Mouse (Mus musculus) cerebellum, adult (tissue): ENCODE measurements at regions not wholly inside any gene's neighbourhood (a gene's known extent, or its start where the extent isn't known, plus 50 kb on each side); places are given as distances from the start of the nearest gene placed in this dataset.

Experiments used
- ATAC-seq: cut with Nextera tagmentation; 2 replicates; pipeline ENCODE4 v1.9.2; 2017; ENCODE audit warnings: mild to moderate bottlenecking, moderate library complexity, mixed read lengths; ENCODE audit not compliant: insufficient number of reproducible peaks, low FRiP score, low TSS enrichment

GRCm38 (mm10) chr2:8338271-8338670 is 828.9 kb upstream of the Celf2 start:
- no peak for ATAC-seq

DNA sequence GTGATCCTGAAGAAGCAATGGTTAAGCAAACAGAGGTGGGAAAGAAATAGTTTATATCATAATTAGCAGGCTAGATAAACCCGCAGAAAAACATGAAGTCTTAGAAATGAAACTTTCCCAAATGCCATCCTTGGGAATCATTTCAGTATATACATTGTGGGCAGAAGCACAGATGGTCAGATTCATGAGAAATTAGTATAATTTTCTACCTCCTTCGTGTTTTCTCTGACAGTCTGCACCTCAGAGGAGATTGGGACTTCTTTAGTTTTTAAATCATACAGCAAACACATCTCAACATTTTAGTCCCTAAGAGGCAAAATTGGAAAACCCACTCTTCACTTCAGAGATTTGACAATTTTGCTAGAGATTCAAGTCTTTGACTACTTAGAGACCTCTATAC is 786.6 kb upstream of the Celf2 start:
- no peak for ATAC-seq

GRCm38 (mm10) chr2:8291357-8291756 is 782.0 kb upstream of the Celf2 start:
- no peak for ATAC-seq

DNA sequence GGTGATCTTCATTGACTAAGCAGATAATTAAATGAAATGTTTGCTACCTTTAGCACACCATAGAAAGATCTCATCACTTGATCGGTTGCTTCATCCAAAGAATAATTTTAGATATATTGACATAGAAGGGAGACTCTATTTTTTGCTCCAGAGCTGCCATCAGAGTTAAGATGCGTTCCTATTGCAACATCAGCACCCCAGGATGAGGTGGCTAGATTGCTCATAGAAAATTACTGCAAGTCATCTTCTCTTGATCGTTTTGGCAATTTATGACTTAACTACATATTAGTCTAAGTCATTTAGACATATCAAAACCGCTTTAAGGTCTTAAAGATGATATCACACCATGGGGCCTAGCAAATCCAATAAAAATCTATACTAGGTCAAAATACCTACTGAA is 778.0 kb upstream of the Celf2 start:
- no peak for ATAC-seq

DNA sequence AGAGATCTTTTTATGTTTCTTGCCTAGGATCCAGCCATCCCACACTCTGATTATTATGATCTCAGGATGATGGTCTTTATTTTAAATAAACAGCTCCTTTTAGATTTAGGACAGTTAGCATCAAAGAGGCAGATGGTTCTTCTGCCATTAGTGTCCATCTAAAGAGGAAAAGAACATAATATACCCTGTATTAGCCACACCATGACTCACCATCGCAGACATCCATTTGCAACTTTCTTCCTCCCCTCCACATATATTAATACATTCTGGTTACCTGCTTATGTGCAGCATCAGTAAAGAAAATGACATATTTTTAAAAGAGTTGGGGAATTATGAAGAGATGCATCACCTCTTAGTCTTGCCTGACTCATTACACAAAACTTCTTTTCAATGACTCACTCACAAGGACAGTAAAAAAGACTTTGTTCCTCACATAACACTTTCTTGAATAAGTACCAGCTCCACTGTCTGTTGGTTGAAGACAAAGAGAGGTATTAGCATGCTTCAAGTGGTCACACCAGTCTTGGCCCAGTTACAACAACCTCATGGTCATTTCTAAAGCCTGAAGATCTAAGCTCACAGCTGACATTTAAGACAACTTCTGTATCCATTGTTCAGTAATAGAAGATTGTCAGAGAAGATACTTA is 766.9 kb upstream of the Celf2 start:
- no peak for ATAC-seq
